Mouse (Mus musculus): ENCODE data around the gene Tle4. TPM values are rescaled to one million over a fixed set of nuclear protein-coding genes. Genes with fewer than 3 reads are reported as not detected.
A peak's percentile ranks its signal among the peaks of the same experiment; 100 is the strongest.
"Not testable (repeated sequence)": the region's sequence is repeated elsewhere in the genome, so short reads cannot be mapped to it uniquely, and the experiment has no call there.

Gene Tle4
- total RNA-seq (2018; cell fraction: chromatin; rRNA removed): 100 to 1,000 TPM in 1 of 26 experiments, 10 to 100 TPM in 25; 16.0 to 103 (median 57.8) TPM
- 10 to 100 TPM; 21.2 to 49.0 (median 33.4) TPM for total RNA-seq (2018; cell fraction: cytosol; rRNA removed)
- total RNA-seq (2018; cell fraction: nucleus; rRNA removed): 100 to 1,000 TPM in 1 of 26 experiments, 10 to 100 TPM in 25; 28.5 to 109 (median 58.0) TPM
- 17.3 to 21.9 TPM (median 20.8 TPM) in 3 replicates for polyA plus RNA-seq (2018)

GRCm38 (mm10) chr19:14597917-14598689, at the start of gene Tle4:
TSS of gene Tle4 (minus strand) at chr19:14598051.
- no peaks in the 10 kb centered on the region for H3K36me3 ChIP-seq (ENCODE audit: inconsistent target)
- peaks cover 37% of the 10 kb centered on the region for H3K79me2 ChIP-seq (ENCODE audit: inconsistent target)
- peak within 1 kb of the TSS; percentile 62 for H3K4me3 ChIP-seq (ENCODE audit: inconsistent target)
- WGBS (ENCODE audit: missing documents): under 1% methylated on average over 71 of the region's 71 CpGs
- peak within 1 kb of the TSS; percentile 84 for H3K27ac ChIP-seq

- no peaks in the 10 kb centered on the region for H3K36me3 ChIP-seq (ENCODE audit: inconsistent target)
- H3K79me2 ChIP-seq (ENCODE audit: inconsistent target): no peaks in the 10 kb centered on the region
- no peak overlapping the region for H3K4me3 ChIP-seq (ENCODE audit: inconsistent target)
- no peak overlapping the region for H3K27ac ChIP-seq
- WGBS (ENCODE audit: missing documents): 50% methylated on average over 1 of the region's 2 CpGs
Observed at GRCm38 (mm10) chr19:14645666-14646065, 47.8 kb upstream of the Tle4 start.

- Histone ChIP-seq H3K27ac (no peak overlapping the region), H3K36me3 (ENCODE audit: inconsistent target) (no peaks in the 10 kb centered on the region), H3K4me3 (ENCODE audit: inconsistent target) (no peak overlapping the region), H3K79me2 (ENCODE audit: inconsistent target) (no peaks in the 10 kb centered on the region)
- 96% methylated on average over 3 of the region's 3 CpGs for WGBS (ENCODE audit: missing documents)
Observed at GRCm38 (mm10) chr19:14644756-14645155, 46.9 kb upstream of the Tle4 start.

- H3K4me3 ChIP-seq (ENCODE audit: inconsistent target); H3K79me2 ChIP-seq (ENCODE audit: inconsistent target); H3K27ac ChIP-seq; H3K36me3 ChIP-seq (ENCODE audit: inconsistent target): not testable (repeated sequence)
- 83% methylated on average over 3 of the region's 4 CpGs for WGBS (ENCODE audit: missing documents)
Observed at GRCm38 (mm10) chr19:14643091-14643490, 45.2 kb upstream of the Tle4 start.

- Histone ChIP-seq H3K4me3 (ENCODE audit: inconsistent target) (no peak overlapping the region), H3K27ac (no peak overlapping the region), H3K79me2 (ENCODE audit: inconsistent target) (no peaks in the 10 kb centered on the region), H3K36me3 (ENCODE audit: inconsistent target) (no peaks in the 10 kb centered on the region)
- WGBS (ENCODE audit: missing documents): 64% methylated on average over 10 of the region's 10 CpGs
Observed at GRCm38 (mm10) chr19:14642663-14643062, 44.8 kb upstream of the Tle4 start.

- 14% methylated on average over 10 of the region's 10 CpGs for WGBS (ENCODE audit: missing documents)
Observed at GRCm38 (mm10) chr19:14635213-14635928, 37.5 kb upstream of the Tle4 start.

GRCm38 (mm10) chr19:14623355-14623754, 25.5 kb upstream of the Tle4 start:
- Histone ChIP-seq H3K36me3 (ENCODE audit: inconsistent target) (no peaks in the 10 kb centered on the region), H3K4me3 (ENCODE audit: inconsistent target) (no peak overlapping the region), H3K79me2 (ENCODE audit: inconsistent target) (no peaks in the 10 kb centered on the region), H3K27ac (no peak overlapping the region)
- WGBS (ENCODE audit: missing documents): 94% methylated on average over 4 of the region's 4 CpGs

More at GRCm38 (mm10) chr19:14635213-14635928, 37.5 kb upstream of the Tle4 start:
- Histone ChIP-seq H3K27ac (peak overlapping the region; percentile 42), H3K36me3 (ENCODE audit: inconsistent target) (no peaks in the 10 kb centered on the region), H3K4me3 (ENCODE audit: inconsistent target) (no peak overlapping the region), H3K79me2 (ENCODE audit: inconsistent target) (no peaks in the 10 kb centered on the region)

- 92% methylated on average over 1 of the region's 1 CpGs for WGBS (ENCODE audit: missing documents)
- no peaks in the 10 kb centered on the region for H3K36me3 ChIP-seq (ENCODE audit: inconsistent target)
- H3K4me3 ChIP-seq (ENCODE audit: inconsistent target): no peak overlapping the region
- H3K79me2 ChIP-seq (ENCODE audit: inconsistent target): no peaks in the 10 kb centered on the region
- H3K27ac ChIP-seq: no peak overlapping the region
Observed at GRCm38 (mm10) chr19:14620534-14620933, 22.7 kb upstream of the Tle4 start.

- H3K79me2 ChIP-seq (ENCODE audit: inconsistent target): no peaks in the 10 kb centered on the region
- H3K36me3 ChIP-seq (ENCODE audit: inconsistent target): no peaks in the 10 kb centered on the region
- no peak overlapping the region for H3K4me3 ChIP-seq (ENCODE audit: inconsistent target)
- H3K27ac ChIP-seq: no peak overlapping the region
Observed at GRCm38 (mm10) chr19:14619814-14620213, 22.0 kb upstream of the Tle4 start.

- Histone ChIP-seq H3K79me2 (ENCODE audit: inconsistent target) (no peaks in the 10 kb centered on the region), H3K4me3 (ENCODE audit: inconsistent target) (no peak overlapping the region), H3K36me3 (ENCODE audit: inconsistent target) (no peaks in the 10 kb centered on the region), H3K27ac (no peak overlapping the region)
- WGBS (ENCODE audit: missing documents): 54% methylated on average over 4 of the region's 5 CpGs
Observed at GRCm38 (mm10) chr19:14614816-14615215, 17.0 kb upstream of the Tle4 start.

- H3K27ac ChIP-seq: no peak overlapping the region
- WGBS (ENCODE audit: missing documents): 77% methylated on average over 8 of the region's 8 CpGs
- no peaks in the 10 kb centered on the region for H3K79me2 ChIP-seq (ENCODE audit: inconsistent target)
- H3K36me3 ChIP-seq (ENCODE audit: inconsistent target): no peaks in the 10 kb centered on the region
- no peak overlapping the region for H3K4me3 ChIP-seq (ENCODE audit: inconsistent target)
Observed at GRCm38 (mm10) chr19:14610542-14611317, 12.9 kb upstream of the Tle4 start.

GRCm38 (mm10) chr19:14600841-14601240, 3.0 kb upstream of the Tle4 start:
- Histone ChIP-seq H3K36me3 (ENCODE audit: inconsistent target) (no peaks in the 10 kb centered on the region), H3K79me2 (ENCODE audit: inconsistent target) (peaks cover 9% of the 10 kb centered on the region), H3K4me3 (ENCODE audit: inconsistent target) (no peak overlapping the region), H3K27ac (no peak overlapping the region)
- WGBS (ENCODE audit: missing documents): 100% methylated on average over 1 of the region's 1 CpGs

GRCm38 (mm10) chr19:14600354-14600753, 2.5 kb upstream of the Tle4 start:
- Histone ChIP-seq H3K4me3 (ENCODE audit: inconsistent target) (no peak overlapping the region), H3K27ac (no peak overlapping the region), H3K36me3 (ENCODE audit: inconsistent target) (no peaks in the 10 kb centered on the region), H3K79me2 (ENCODE audit: inconsistent target) (peaks cover 14% of the 10 kb centered on the region)
- 90% methylated on average over 3 of the region's 3 CpGs for WGBS (ENCODE audit: missing documents)

- H3K27ac ChIP-seq: no peak overlapping the region
- H3K4me3 ChIP-seq (ENCODE audit: inconsistent target): no peak overlapping the region
- H3K36me3 ChIP-seq (ENCODE audit: inconsistent target): no peaks in the 10 kb centered on the region
- 88% methylated on average over 8 of the region's 8 CpGs for WGBS (ENCODE audit: missing documents)
- peaks cover 19% of the 10 kb centered on the region for H3K79me2 ChIP-seq (ENCODE audit: inconsistent target)
Observed at GRCm38 (mm10) chr19:14599851-14600251, 2.0 kb upstream of the Tle4 start.
